8 mouse cellular contexts compared by ENCODE assay signal in genomic region chr8:48222429-48222769, GRCm38 (mm10).
DNase-seq lines count a peak whose midpoint lies in the region; ATAC-seq and TF ChIP-seq lines count a peak whose summit lies in the region.

No protein-coding gene starts in this region.

- peak; percentile 94 for DNase-seq in ES-CJ7 (ENCODE audit: low read depth, low spot score)
- peak; percentile 86 to 93 for DNase-seq in heart, postnatal 14 days
- DNase-seq in large intestine, adult 2 months (ENCODE audit: low read depth, low spot score): peak; percentile 22
- peak; percentile 43 to 54 for DNase-seq in thymus, postnatal 36 days

- peak; percentile 96 for TF ChIP-seq CTCF in olfactory bulb, adult 2 months (IDR thresholded peaks at IDR 0.05; ENCODE audit: insufficient read depth, low read depth, low read length)

- peaks cover 46% of the 10 kb centered on the region for H3K4me1 ChIP-seq in forebrain, embryonic 15.5 days
- H3K4me1 ChIP-seq in liver, embryonic 16.5 days (ENCODE audit: control insufficient read depth, low read depth, low read length): no peaks in the 10 kb centered on the region
- peaks cover 28% of the 10 kb centered on the region for H3K4me1 ChIP-seq in olfactory bulb, adult 2 months (ENCODE audit: control insufficient read depth, insufficient read depth, low read length)

- peak overlapping the region; percentile 51 for H3K4me2 ChIP-seq in forebrain, embryonic 15.5 days (replicated peaks)
- H3K4me2 ChIP-seq in liver, embryonic 16.5 days (ENCODE audit: low read depth, low read length): peak overlapping the region; percentile 57

- no peak overlapping the region for H3K27ac ChIP-seq in forebrain, embryonic 15.5 days (replicated peaks)
- H3K27ac ChIP-seq in liver, embryonic 16.5 days (ENCODE audit: low read length): no peak overlapping the region
- H3K27ac ChIP-seq in olfactory bulb, adult 2 months (ENCODE audit: insufficient read depth, low read depth, low read length): no peak overlapping the region

- TF ChIP-seq POLR2A in olfactory bulb, adult 2 months (IDR thresholded peaks at IDR 0.05; ENCODE audit: insufficient read depth, low read depth, low read length): no peak

- intact Hi-C loops in heart, postnatal 14 days (cut with DNase I): loop anchor here (1.0 to 10.0 kb wide), 3 partner anchors 305 to 1605 kb away; no protein-coding TSS in a partner anchor

- ATAC-seq in cerebellum, adult (ENCODE audit: insufficient number of reproducible peaks, low FRiP score, low TSS enrichment): peak; percentile 59
- ATAC-seq in forebrain, embryonic 15.5 days (replicated peaks): peak; percentile 85
- ATAC-seq in liver, embryonic 16.5 days (ENCODE audit: low read depth): peak; percentile 47; the same call in 1 of the 2 replicates

- H3K27me3 ChIP-seq in forebrain, embryonic 15.5 days: no peaks in the 10 kb centered on the region
- no peaks in the 10 kb centered on the region for H3K27me3 ChIP-seq in liver, embryonic 16.5 days (ENCODE audit: control insufficient read depth, insufficient read depth, low read depth, low read length)

- no peaks in the 10 kb centered on the region for H3K36me3 ChIP-seq in forebrain, embryonic 15.5 days
- H3K36me3 ChIP-seq in liver, embryonic 16.5 days (ENCODE audit: control insufficient read depth, insufficient read depth): no peaks in the 10 kb centered on the region

- H3K4me3 ChIP-seq in forebrain, embryonic 15.5 days: peak overlapping the region; percentile 37
- peak overlapping the region; percentile 43 for H3K4me3 ChIP-seq in liver, embryonic 16.5 days (ENCODE audit: low read depth, low read length)
- peak overlapping the region; percentile 33 for H3K4me3 ChIP-seq in olfactory bulb, adult 2 months (ENCODE audit: insufficient read depth, low read depth, low read length)

- no peaks in the 10 kb centered on the region for H3K9me3 ChIP-seq in forebrain, embryonic 15.5 days
- no peaks in the 10 kb centered on the region for H3K9me3 ChIP-seq in liver, embryonic 16.5 days (replicated peaks; ENCODE audit: control insufficient read depth, low read length)

- H3K9ac ChIP-seq in forebrain, embryonic 15.5 days (replicated peaks): peak overlapping the region; percentile 37
- no peak overlapping the region for H3K9ac ChIP-seq in liver, embryonic 16.5 days (ENCODE audit: low read depth, low read length)

- WGBS in forebrain, embryonic 15.5 days: 10% methylated on average over 11 of the region's 11 CpGs
- WGBS in large intestine, adult 2 months: 13% methylated on average over 11 of the region's 11 CpGs
- 13% methylated on average over 11 of the region's 11 CpGs for WGBS in liver, embryonic 16.5 days (ENCODE audit: insufficient replicate concordance)
- 7% methylated on average over 11 of the region's 11 CpGs for WGBS in olfactory bulb, adult 2 months

Comparison
In these comparisons a context has a peak if more than half of its experiments do, and no peak if none do; other contexts are left out.
1. DNase-seq: peak in every context shown above with its lines; median percentile 94 in ES-CJ7; 90 in heart, postnatal 14 days; 48 in thymus, postnatal 36 days; 22 in large intestine, adult 2 months.